Mouse (Mus musculus): ENCODE data around the gene Exoc4. TPM values are rescaled to one million over a fixed set of nuclear protein-coding genes. Genes with fewer than 3 reads are reported as not detected.

Gene Exoc4
- polyA plus RNA-seq, 1 experiment from 2014 or later, result 10.9 TPM

DNA sequence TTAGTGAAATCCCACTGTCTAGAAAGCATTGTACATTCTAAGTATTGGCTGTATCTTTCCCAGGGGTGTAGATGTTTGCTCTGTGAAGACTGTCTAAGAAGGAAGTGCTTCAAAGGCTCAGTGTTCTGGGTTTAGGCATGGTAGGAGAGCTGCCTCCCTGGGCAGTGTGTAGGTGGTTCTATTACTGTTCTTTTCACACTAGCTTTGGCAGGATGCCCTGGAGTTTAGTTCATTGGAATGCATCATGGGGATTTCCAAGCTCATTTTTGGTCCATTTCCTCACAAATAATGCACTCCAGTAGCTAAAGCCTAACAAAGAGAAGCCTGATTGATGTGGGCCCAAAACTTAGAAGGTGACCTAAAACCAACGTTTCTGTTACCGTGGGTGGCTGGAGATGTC is 555.9 kb downstream of the Exoc4 start:
- ATAC-seq (ENCODE audit: low read depth), result no peak
- H3K4me3 ChIP-seq (ENCODE audit: low read depth, low read length), result no peak overlapping the region
- H3K36me3 ChIP-seq (ENCODE audit: control insufficient read depth, insufficient read depth), result no peaks in the 10 kb centered on the region
- no peak overlapping the region for H3K9ac ChIP-seq (ENCODE audit: low read depth, low read length)
- H3K27me3 ChIP-seq (ENCODE audit: control insufficient read depth, insufficient read depth, low read depth, low read length), result no peaks in the 10 kb centered on the region
- no peaks in the 10 kb centered on the region for H3K9me3 ChIP-seq (replicated peaks; ENCODE audit: control insufficient read depth, low read length)
- H3K27ac ChIP-seq (ENCODE audit: low read length), result no peak overlapping the region
- whole genome bisulfite sequencing (ENCODE audit: insufficient replicate concordance), result 57% methylated on average over 2 of the region's 2 CpGs
- H3K4me1 ChIP-seq (ENCODE audit: control insufficient read depth, low read depth, low read length), result no peaks in the 10 kb centered on the region
- no peak overlapping the region for H3K4me2 ChIP-seq (ENCODE audit: low read depth, low read length)

DNA sequence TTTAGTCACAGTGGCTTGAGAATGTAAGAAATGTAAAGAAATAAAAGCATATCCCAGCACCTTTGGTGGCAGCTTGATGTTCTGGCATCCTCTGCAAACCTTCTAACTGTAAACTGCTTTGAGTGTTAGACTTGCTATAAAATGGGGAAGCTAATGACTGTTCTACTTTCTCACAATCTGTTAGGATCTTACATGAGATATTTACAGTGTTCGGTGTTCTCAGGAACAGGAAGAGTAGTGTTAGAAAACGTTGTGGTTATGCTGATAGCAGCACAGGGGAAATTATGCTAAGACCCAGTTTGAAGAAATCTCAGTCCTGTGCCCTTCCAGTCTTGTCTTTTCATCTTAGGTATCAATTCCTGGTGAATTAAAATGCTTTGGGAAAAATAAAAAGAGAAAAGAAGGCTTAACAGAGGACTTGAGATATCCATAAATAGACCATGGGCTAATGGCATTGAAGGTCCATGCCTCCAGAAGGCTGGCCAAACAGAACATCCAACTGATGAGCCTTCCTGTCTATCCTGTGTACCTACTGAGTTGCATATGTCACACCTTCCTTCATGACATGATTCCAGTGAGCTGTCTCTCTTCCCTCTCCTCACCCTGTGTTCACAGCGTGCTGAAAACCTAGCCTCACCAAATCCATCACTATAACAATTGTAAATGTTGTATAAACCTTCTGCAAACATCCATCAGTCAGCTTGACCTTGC is 557.3 kb downstream of the Exoc4 start:
- ATAC-seq (ENCODE audit: low read depth), result no peak
- no peaks in the 10 kb centered on the region for H3K27me3 ChIP-seq (ENCODE audit: control insufficient read depth, insufficient read depth, low read depth, low read length)
- H3K4me3 ChIP-seq (ENCODE audit: low read depth, low read length), result no peak overlapping the region
- 20% methylated on average over 3 of the region's 3 CpGs for WGBS (ENCODE audit: insufficient replicate concordance)
- no peak overlapping the region for H3K27ac ChIP-seq (ENCODE audit: low read length)
- H3K4me2 ChIP-seq (ENCODE audit: low read depth, low read length), result no peak overlapping the region
- H3K9ac ChIP-seq (ENCODE audit: low read depth, low read length), result no peak overlapping the region
- H3K4me1 ChIP-seq (ENCODE audit: control insufficient read depth, low read depth, low read length), result no peaks in the 10 kb centered on the region
- H3K9me3 ChIP-seq (replicated peaks; ENCODE audit: control insufficient read depth, low read length), result no peaks in the 10 kb centered on the region
- H3K36me3 ChIP-seq (ENCODE audit: control insufficient read depth, insufficient read depth), result no peaks in the 10 kb centered on the region

DNA sequence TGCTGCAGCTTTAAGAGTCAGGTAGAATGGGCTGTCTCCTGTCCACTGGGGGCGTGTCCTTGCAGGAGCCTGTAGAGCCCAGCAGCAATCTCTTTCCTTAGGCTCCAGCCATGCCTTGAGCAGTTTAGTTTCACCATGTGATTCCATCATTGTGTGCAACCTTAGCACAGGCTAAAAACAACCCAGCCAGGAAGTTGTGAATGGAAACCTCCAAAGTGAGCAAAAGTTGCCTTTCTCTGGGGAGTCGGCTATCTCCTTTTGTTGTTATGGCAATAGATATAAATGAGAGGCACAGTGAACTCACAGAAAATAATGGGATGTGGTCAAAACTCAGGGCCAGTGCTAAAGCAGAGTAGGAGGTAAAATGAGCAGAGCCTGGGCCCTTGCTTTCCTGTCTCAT is 565.5 kb downstream of the Exoc4 start:
- no peaks in the 10 kb centered on the region for H3K4me1 ChIP-seq (ENCODE audit: control insufficient read depth, low read depth, low read length)
- no peak overlapping the region for H3K4me3 ChIP-seq (ENCODE audit: low read depth, low read length)
- H3K36me3 ChIP-seq (ENCODE audit: control insufficient read depth, insufficient read depth), result no peaks in the 10 kb centered on the region
- no peak overlapping the region for H3K27ac ChIP-seq (ENCODE audit: low read length)
- H3K4me2 ChIP-seq (ENCODE audit: low read depth, low read length), result no peak overlapping the region
- H3K9ac ChIP-seq (ENCODE audit: low read depth, low read length), result no peak overlapping the region
- no peak for ATAC-seq (ENCODE audit: low read depth)
- WGBS (ENCODE audit: insufficient replicate concordance), result 49% methylated on average over 2 of the region's 2 CpGs
- no peaks in the 10 kb centered on the region for H3K27me3 ChIP-seq (ENCODE audit: control insufficient read depth, insufficient read depth, low read depth, low read length)
- H3K9me3 ChIP-seq (replicated peaks; ENCODE audit: control insufficient read depth, low read length), result no peaks in the 10 kb centered on the region

DNA sequence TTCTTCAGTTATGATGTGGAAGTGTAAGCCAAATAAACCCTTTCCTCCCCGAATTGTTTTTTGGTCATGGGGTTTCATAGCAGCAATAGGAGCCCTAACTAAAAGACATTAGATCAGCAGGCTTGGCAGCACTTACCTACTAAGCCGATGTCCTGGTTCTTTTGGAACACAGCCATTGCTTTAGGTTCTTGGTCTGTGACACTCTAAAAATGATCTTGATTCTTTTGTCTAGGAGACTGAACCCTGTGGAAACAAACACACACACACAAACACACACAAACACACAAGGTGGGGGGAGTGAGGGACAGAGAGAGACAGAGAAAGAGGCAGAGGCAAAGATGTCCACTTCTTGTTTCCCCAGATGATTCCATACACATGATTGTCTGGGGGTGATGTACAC is 574.3 kb downstream of the Exoc4 start:
- Histone ChIP-seq H3K4me1 (ENCODE audit: control insufficient read depth, low read depth, low read length) (no peaks in the 10 kb centered on the region), H3K27ac (ENCODE audit: low read length) (no peak overlapping the region), H3K36me3 (ENCODE audit: control insufficient read depth, insufficient read depth) (no peaks in the 10 kb centered on the region), H3K9ac (ENCODE audit: low read depth, low read length) (no peak overlapping the region), H3K9me3 (replicated peaks; ENCODE audit: control insufficient read depth, low read length) (no peaks in the 10 kb centered on the region), H3K4me3 (ENCODE audit: low read depth, low read length) (no peak overlapping the region), H3K27me3 (ENCODE audit: control insufficient read depth, insufficient read depth, low read depth, low read length) (no peaks in the 10 kb centered on the region), H3K4me2 (ENCODE audit: low read depth, low read length) (no peak overlapping the region)
- WGBS (ENCODE audit: insufficient replicate concordance), result 64% methylated on average over 2 of the region's 2 CpGs
- ATAC-seq (ENCODE audit: low read depth), result no peak

DNA sequence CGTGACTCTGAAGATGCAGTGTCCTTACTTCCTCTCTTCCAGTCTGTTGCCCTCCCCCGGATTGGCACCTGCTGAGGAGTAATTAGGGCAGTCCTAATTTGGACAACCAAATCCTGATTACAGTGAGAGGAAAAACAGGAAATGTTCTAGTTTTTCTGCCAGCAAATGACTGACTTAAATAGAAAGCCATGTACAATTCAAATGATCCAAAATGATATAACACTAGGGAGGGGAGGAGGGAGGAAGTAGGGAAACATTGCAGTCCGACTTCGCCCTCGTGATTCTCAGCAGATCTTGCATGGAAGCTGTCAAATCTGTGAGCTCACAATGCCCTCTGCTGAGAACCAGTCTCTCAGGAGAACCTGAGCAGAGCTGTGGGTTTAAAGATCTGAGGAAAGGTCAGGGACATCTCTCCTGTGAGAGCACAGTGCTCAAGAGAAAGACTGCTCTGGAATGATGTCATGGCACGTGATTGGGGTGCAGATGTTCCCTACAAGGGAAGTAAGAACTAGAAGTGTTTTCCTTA is 575.0 kb downstream of the Exoc4 start:
- 48% methylated on average over 6 of the region's 6 CpGs for WGBS (ENCODE audit: insufficient replicate concordance)
- H3K27ac ChIP-seq (ENCODE audit: low read length), result no peak overlapping the region
- ATAC-seq (ENCODE audit: low read depth), result no peak

DNA sequence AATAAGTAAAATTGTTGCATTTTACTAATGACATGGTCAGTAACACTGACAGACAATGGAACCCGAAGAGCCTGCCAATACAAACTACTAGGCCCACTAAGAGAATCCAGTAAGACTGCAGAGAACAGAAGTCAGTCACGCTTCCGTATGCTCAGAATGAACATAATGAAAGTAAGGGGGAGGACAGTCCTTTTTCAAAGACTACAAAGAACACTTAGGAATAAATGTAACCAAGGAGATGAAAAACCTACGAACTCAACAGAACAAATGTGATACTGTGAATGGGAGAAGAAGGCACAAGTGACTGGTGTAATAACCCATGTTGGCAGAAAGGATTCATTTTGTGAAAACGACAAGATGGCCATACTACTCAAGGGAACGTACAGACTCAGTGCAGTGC is 579.6 kb downstream of the Exoc4 start:
- no peaks in the 10 kb centered on the region for H3K36me3 ChIP-seq (ENCODE audit: control insufficient read depth, insufficient read depth)
- no peak overlapping the region for H3K4me2 ChIP-seq (ENCODE audit: low read depth, low read length)
- H3K9me3 ChIP-seq (replicated peaks; ENCODE audit: control insufficient read depth, low read length), result no peaks in the 10 kb centered on the region
- no peak for ATAC-seq (ENCODE audit: low read depth)
- no peak overlapping the region for H3K4me3 ChIP-seq (ENCODE audit: low read depth, low read length)
- H3K4me1 ChIP-seq (ENCODE audit: control insufficient read depth, low read depth, low read length), result no peaks in the 10 kb centered on the region
- H3K9ac ChIP-seq (ENCODE audit: low read depth, low read length), result no peak overlapping the region
- H3K27me3 ChIP-seq (ENCODE audit: control insufficient read depth, insufficient read depth, low read depth, low read length), result no peaks in the 10 kb centered on the region
- 72% methylated on average over 6 of the region's 6 CpGs for WGBS (ENCODE audit: insufficient replicate concordance)
- no peak overlapping the region for H3K27ac ChIP-seq (ENCODE audit: low read length)

More for the DNA sequence above, 575.0 kb downstream of the Exoc4 start:
- no peaks in the 10 kb centered on the region for H3K9me3 ChIP-seq (replicated peaks; ENCODE audit: control insufficient read depth, low read length)
- H3K4me3 ChIP-seq (ENCODE audit: low read depth, low read length), result no peak overlapping the region
- no peaks in the 10 kb centered on the region for H3K36me3 ChIP-seq (ENCODE audit: control insufficient read depth, insufficient read depth)
- H3K4me1 ChIP-seq (ENCODE audit: control insufficient read depth, low read depth, low read length), result no peaks in the 10 kb centered on the region
- H3K9ac ChIP-seq (ENCODE audit: low read depth, low read length), result no peak overlapping the region
- H3K4me2 ChIP-seq (ENCODE audit: low read depth, low read length), result no peak overlapping the region
- no peaks in the 10 kb centered on the region for H3K27me3 ChIP-seq (ENCODE audit: control insufficient read depth, insufficient read depth, low read depth, low read length)

DNA sequence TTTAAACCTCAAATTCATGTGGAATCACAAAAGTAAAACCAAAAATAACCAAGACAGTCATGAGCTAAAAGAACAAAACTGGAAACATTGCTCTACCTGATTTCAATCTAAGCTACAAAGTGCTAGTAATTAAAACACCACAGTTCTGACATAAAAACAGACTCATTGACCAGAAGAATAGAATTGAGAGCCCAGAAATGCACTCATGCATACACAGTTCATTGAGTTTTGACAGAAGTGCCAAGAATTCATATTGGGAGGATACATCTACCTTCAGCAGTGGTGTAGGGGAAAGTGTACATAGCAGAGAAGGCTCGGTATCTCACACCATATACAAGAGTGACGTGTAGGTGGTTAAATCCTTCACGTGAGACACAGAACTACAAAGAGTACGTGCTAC is 580.4 kb downstream of the Exoc4 start:
- no peaks in the 10 kb centered on the region for H3K27me3 ChIP-seq (ENCODE audit: control insufficient read depth, insufficient read depth, low read depth, low read length)
- no peak for ATAC-seq (ENCODE audit: low read depth)
- H3K4me1 ChIP-seq (ENCODE audit: control insufficient read depth, low read depth, low read length), result no peaks in the 10 kb centered on the region
- H3K9me3 ChIP-seq (replicated peaks; ENCODE audit: control insufficient read depth, low read length), result no peaks in the 10 kb centered on the region
- no peak overlapping the region for H3K4me3 ChIP-seq (ENCODE audit: low read depth, low read length)
- no peak overlapping the region for H3K4me2 ChIP-seq (ENCODE audit: low read depth, low read length)
- H3K9ac ChIP-seq (ENCODE audit: low read depth, low read length), result no peak overlapping the region
- no peaks in the 10 kb centered on the region for H3K36me3 ChIP-seq (ENCODE audit: control insufficient read depth, insufficient read depth)
- H3K27ac ChIP-seq (ENCODE audit: low read length), result no peak overlapping the region
- WGBS (ENCODE audit: insufficient replicate concordance), result 71% methylated on average over 4 of the region's 4 CpGs

DNA sequence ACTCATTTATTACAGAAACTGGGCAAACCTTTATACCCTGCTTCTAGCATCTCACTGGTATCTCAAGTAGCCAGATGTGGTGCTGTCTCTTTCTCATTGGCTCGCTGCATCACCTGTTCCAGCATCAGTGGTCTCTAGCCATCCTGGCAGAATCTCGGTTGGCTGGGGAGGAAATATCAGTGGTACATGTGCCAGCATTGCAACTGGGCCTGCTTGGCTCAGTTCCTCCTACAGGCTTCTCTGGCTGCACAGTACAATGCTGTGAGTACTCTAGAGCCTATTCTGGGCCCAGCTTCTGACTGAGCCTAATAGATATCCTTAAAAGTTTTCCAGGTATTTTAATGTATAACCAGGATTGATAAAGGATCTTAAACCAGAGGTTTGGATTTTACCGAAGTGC is 582.4 kb downstream of the Exoc4 start:
- WGBS (ENCODE audit: insufficient replicate concordance), result 67% methylated on average over 3 of the region's 3 CpGs
- H3K27ac ChIP-seq (ENCODE audit: low read length), result no peak overlapping the region
- ATAC-seq (ENCODE audit: low read depth), result no peak

DNA sequence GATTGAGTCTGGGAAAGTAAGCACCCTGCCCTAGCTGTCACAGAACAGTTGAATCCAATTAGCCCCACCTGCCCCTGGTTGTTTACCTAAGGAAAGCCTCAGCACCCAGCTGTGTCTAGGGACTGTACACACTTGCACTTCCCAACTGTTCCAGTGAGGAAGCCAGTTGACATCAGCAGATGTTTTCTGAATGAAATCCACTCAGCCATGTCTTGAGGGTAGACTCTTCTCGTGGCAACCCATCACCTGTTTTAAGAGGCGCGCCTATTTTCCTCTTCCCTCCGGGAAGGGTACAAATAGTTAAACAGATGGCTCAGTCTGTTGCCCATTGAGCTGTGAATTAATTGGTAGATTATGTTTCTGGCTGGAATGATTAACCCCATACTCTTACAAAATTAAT is 584.1 kb downstream of the Exoc4 start:
- no peak overlapping the region for H3K4me3 ChIP-seq (ENCODE audit: low read depth, low read length)
- H3K9me3 ChIP-seq (replicated peaks; ENCODE audit: control insufficient read depth, low read length), result no peaks in the 10 kb centered on the region
- H3K27me3 ChIP-seq (ENCODE audit: control insufficient read depth, insufficient read depth, low read depth, low read length), result no peaks in the 10 kb centered on the region
- no peaks in the 10 kb centered on the region for H3K36me3 ChIP-seq (ENCODE audit: control insufficient read depth, insufficient read depth)
- 70% methylated on average over 4 of the region's 4 CpGs for WGBS (ENCODE audit: insufficient replicate concordance)
- no peak overlapping the region for H3K4me2 ChIP-seq (ENCODE audit: low read depth, low read length)
- H3K4me1 ChIP-seq (ENCODE audit: control insufficient read depth, low read depth, low read length), result no peaks in the 10 kb centered on the region
- ATAC-seq (ENCODE audit: low read depth), result no peak
- H3K9ac ChIP-seq (ENCODE audit: low read depth, low read length), result no peak overlapping the region
- no peak overlapping the region for H3K27ac ChIP-seq (ENCODE audit: low read length)

More for the DNA sequence above, 582.4 kb downstream of the Exoc4 start:
- no peak overlapping the region for H3K4me2 ChIP-seq (ENCODE audit: low read depth, low read length)
- H3K4me1 ChIP-seq (ENCODE audit: control insufficient read depth, low read depth, low read length), result no peaks in the 10 kb centered on the region
- no peaks in the 10 kb centered on the region for H3K9me3 ChIP-seq (replicated peaks; ENCODE audit: control insufficient read depth, low read length)
- H3K36me3 ChIP-seq (ENCODE audit: control insufficient read depth, insufficient read depth), result no peaks in the 10 kb centered on the region
- no peak overlapping the region for H3K9ac ChIP-seq (ENCODE audit: low read depth, low read length)
- H3K4me3 ChIP-seq (ENCODE audit: low read depth, low read length), result no peak overlapping the region
- H3K27me3 ChIP-seq (ENCODE audit: control insufficient read depth, insufficient read depth, low read depth, low read length), result no peaks in the 10 kb centered on the region

Data from liver, embryonic 16.5 days (tissue).